Mouse (Mus musculus): ENCODE results near the gene Kpna6. TPM values are rescaled to one million over a fixed set of nuclear protein-coding genes. Genes with fewer than 3 reads are reported as not detected.

The Kpna6 gene
- polyA plus RNA-seq, 1 experiment, result 32.5 TPM

DNA sequence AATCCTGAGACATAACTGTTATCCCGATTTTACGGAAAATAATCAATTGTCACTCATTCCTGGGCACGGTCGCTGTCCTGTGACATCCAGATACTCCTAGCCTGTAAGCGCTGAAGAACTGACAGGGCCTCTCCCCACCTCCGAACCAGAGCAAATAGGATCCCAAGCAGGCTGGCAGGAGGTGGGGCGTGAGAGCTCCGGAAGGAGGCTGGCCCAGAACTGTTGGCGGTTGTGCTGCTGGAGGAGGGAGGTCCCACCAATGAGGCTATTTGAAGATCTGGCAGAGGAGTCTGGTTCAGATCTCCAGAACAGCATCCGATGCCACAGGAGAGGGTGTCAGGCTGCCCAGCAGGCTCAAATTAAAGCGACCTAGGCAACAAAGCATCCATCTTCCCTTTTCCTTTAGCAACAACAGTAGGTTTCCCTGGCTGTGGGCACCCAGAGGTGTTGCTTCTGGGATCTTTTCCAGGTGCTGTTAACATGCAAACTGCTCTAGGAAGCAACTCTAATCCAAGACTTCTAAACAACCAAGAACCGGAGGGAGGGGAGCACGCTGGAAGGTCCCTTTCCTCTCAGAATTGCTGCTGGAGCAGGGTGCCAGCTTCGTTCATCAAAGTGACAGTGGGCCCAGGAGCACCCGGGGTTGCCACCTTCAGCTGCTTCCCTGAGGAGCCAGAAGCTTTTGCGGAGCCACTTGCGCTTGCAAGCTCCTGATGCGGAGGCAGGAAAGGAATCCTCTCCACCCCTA is 48.1 kb downstream of the Kpna6 start:
- WGBS, result under 1% methylated on average over 18 of the region's 18 CpGs
- Histone ChIP-seq H3K27ac (ENCODE audit: control insufficient read depth, insufficient read depth, low read length) (peak overlapping the region; percentile 98), H3K36me3 (ENCODE audit: control insufficient read depth, insufficient read depth, low read length) (peaks cover 21% of the 10 kb centered on the region), H3K4me1 (replicated peaks; ENCODE audit: control insufficient read depth, insufficient read depth, low read length) (peaks cover 27% of the 10 kb centered on the region), H3K4me3 (ENCODE audit: control insufficient read depth, insufficient read depth, low read length) (peak overlapping the region; percentile 42), H3K27me3 (ENCODE audit: control insufficient read depth, insufficient read depth, low read length) (no peaks in the 10 kb centered on the region)
- TF ChIP-seq POLR2A (IDR thresholded peaks at IDR 0.05; ENCODE audit: control insufficient read depth, extremely low read depth, insufficient read depth, low read length, poor library complexity) (peak; percentile 83), CTCF (IDR thresholded peaks at IDR 0.05; ENCODE audit: borderline replicate concordance, control insufficient read depth, extremely low read depth, insufficient read depth, low read length, poor library complexity) (peak; percentile 48; the same call in 1 of the 2 replicates)
- peak; percentile 84 for DNase-seq

DNA sequence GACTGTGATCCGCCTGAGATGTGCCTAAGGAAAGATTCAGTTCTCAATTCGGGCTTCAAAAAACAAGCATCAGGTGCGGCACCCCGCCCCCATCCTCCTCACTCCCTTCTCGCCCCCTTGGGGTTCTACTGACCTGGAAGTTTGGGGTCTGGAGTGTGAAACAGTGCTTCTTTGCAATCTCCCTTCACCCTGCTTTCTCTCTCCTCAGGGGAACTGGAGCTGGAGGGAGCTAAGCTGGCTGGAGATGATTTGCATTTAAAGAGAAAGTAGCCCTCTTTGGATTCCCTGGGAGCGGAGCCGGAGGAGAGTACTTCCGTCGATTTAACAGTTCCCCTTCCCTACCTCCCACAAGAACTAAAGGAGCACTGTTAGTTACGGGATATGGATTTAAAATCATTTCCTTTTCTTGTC is 48.9 kb downstream of the Kpna6 start, which contains the start of gene Ccdc28b:
Gene Ccdc28b, minus strand, starts transcription at position 267 of the 411 bp plus-strand sequence.
- 2% methylated on average over 10 of the region's 10 CpGs for WGBS
- Histone ChIP-seq H3K4me1 (replicated peaks; ENCODE audit: control insufficient read depth, insufficient read depth, low read length) (peaks cover 30% of the 10 kb centered on the region), H3K27me3 (ENCODE audit: control insufficient read depth, insufficient read depth, low read length) (no peaks in the 10 kb centered on the region), H3K4me3 (ENCODE audit: control insufficient read depth, insufficient read depth, low read length) (peak within 1 kb of the TSS; percentile 80), H3K36me3 (ENCODE audit: control insufficient read depth, insufficient read depth, low read length) (peaks cover 13% of the 10 kb centered on the region), H3K27ac (ENCODE audit: control insufficient read depth, insufficient read depth, low read length) (peak within 1 kb of the TSS; percentile 98)
- DNase-seq, result peak; percentile 46
- TF ChIP-seq CTCF (IDR thresholded peaks at IDR 0.05; ENCODE audit: borderline replicate concordance, control insufficient read depth, extremely low read depth, insufficient read depth, low read length, poor library complexity) (no peak), POLR2A (IDR thresholded peaks at IDR 0.05; ENCODE audit: control insufficient read depth, extremely low read depth, insufficient read depth, low read length, poor library complexity) (no peak)

- Histone ChIP-seq H3K36me3 (ENCODE audit: control insufficient read depth, insufficient read depth, low read length) (peaks cover 6% of the 10 kb centered on the region), H3K27ac (ENCODE audit: control insufficient read depth, insufficient read depth, low read length) (peak overlapping the region; percentile 98), H3K27me3 (ENCODE audit: control insufficient read depth, insufficient read depth, low read length) (no peaks in the 10 kb centered on the region), H3K4me3 (ENCODE audit: control insufficient read depth, insufficient read depth, low read length) (peak overlapping the region; percentile 80), H3K4me1 (replicated peaks; ENCODE audit: control insufficient read depth, insufficient read depth, low read length) (peaks cover 36% of the 10 kb centered on the region)
- DNase-seq, result no peak
- 25% methylated on average over 8 of the region's 8 CpGs for WGBS
- no peak for TF ChIP-seq POLR2A (IDR thresholded peaks at IDR 0.05; ENCODE audit: control insufficient read depth, extremely low read depth, insufficient read depth, low read length, poor library complexity)
- no peak for TF ChIP-seq CTCF (IDR thresholded peaks at IDR 0.05; ENCODE audit: borderline replicate concordance, control insufficient read depth, extremely low read depth, insufficient read depth, low read length, poor library complexity)
Measured at GRCm38 (mm10) chr4:129622803-129623535, 49.6 kb downstream of the Kpna6 start.

- Histone ChIP-seq H3K4me3 (ENCODE audit: control insufficient read depth, insufficient read depth, low read length) (no peak overlapping the region), H3K4me1 (replicated peaks; ENCODE audit: control insufficient read depth, insufficient read depth, low read length) (peaks cover 36% of the 10 kb centered on the region), H3K36me3 (ENCODE audit: control insufficient read depth, insufficient read depth, low read length) (no peaks in the 10 kb centered on the region), H3K27me3 (ENCODE audit: control insufficient read depth, insufficient read depth, low read length) (no peaks in the 10 kb centered on the region), H3K27ac (ENCODE audit: control insufficient read depth, insufficient read depth, low read length) (no peak overlapping the region)
- DNase-seq, result no peak
- TF ChIP-seq CTCF (IDR thresholded peaks at IDR 0.05; ENCODE audit: borderline replicate concordance, control insufficient read depth, extremely low read depth, insufficient read depth, low read length, poor library complexity) (no peak), POLR2A (IDR thresholded peaks at IDR 0.05; ENCODE audit: control insufficient read depth, extremely low read depth, insufficient read depth, low read length, poor library complexity) (no peak)
- 93% methylated on average over 11 of the region's 11 CpGs for WGBS
Measured at GRCm38 (mm10) chr4:129622120-129622802, 50.3 kb downstream of the Kpna6 start.

DNA sequence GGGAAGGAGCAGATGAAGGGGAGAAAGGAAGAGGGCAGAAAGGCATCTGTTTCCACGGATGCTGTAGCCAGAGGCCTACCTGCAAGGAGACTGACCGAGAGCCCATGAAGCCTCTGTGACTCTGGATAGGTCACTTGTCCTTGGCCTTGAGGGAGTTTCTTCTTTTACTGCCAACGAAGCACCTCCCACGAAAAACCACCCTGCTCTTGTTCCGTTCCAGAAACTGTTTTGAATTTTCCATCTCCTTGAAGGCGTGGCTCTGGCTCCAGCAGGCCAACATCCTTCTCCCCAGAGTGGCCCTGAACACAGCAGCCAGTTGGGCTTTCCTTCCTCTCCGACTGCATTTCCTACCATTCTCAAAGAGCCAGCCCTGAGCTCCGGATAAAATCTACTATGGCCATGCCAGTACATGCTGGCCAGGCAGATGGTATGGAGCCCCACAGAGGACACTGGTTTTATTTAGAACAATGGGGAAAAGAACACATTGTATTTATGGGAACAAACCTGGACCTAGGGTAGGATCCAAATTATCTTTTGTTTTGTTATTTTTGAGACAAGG is 51.2 kb downstream of the Kpna6 start:
- no peaks in the 10 kb centered on the region for H3K36me3 ChIP-seq (ENCODE audit: control insufficient read depth, insufficient read depth, low read length)
- TF ChIP-seq CTCF (IDR thresholded peaks at IDR 0.05; ENCODE audit: borderline replicate concordance, control insufficient read depth, extremely low read depth, insufficient read depth, low read length, poor library complexity), result no peak
- TF ChIP-seq POLR2A (IDR thresholded peaks at IDR 0.05; ENCODE audit: control insufficient read depth, extremely low read depth, insufficient read depth, low read length, poor library complexity), result no peak
- no peak overlapping the region for H3K27ac ChIP-seq (ENCODE audit: control insufficient read depth, insufficient read depth, low read length)
- 88% methylated on average over 8 of the region's 8 CpGs for WGBS
- DNase-seq, result no peak
- H3K27me3 ChIP-seq (ENCODE audit: control insufficient read depth, insufficient read depth, low read length), result no peaks in the 10 kb centered on the region
- H3K4me3 ChIP-seq (ENCODE audit: control insufficient read depth, insufficient read depth, low read length), result no peak overlapping the region
- peaks cover 36% of the 10 kb centered on the region for H3K4me1 ChIP-seq (replicated peaks; ENCODE audit: control insufficient read depth, insufficient read depth, low read length)

Data from thymus, adult 2 months (tissue).